1 mouse cellular context compared by ENCODE assay signal in genomic region chr2:5930291-5931054, GRCm38 (mm10).
TF ChIP-seq lines count a peak whose summit lies in the region.

No protein-coding gene starts in this region.

TF ChIP-seq in CH12.LX, 34 proteins besides CTCF, POLR2A, EP300 and RAD21 (continued from another document):
- TF ChIP-seq NELFE (IDR thresholded peaks at IDR 0.05; ENCODE audit: low read depth, low read length) (no peak), BHLHE40 (IDR thresholded peaks at IDR 0.05; ENCODE audit: low read depth, low read length) (peak; percentile 72), USF2 (conservative IDR thresholded peaks at IDR 0.05; ENCODE audit: low read depth, low read length) (no peak), RCOR1 (conservative IDR thresholded peaks at IDR 0.05; ENCODE audit: low read depth, low read length) (peak; percentile 91), TBP (conservative IDR thresholded peaks at IDR 0.05; ENCODE audit: low read depth, low read length) (peak; percentile 86), MAX (IDR thresholded peaks at IDR 0.05; ENCODE audit: low read length) (peak; percentile 48), ELF1 (IDR thresholded peaks at IDR 0.05; ENCODE audit: low read depth, low read length) (peak; percentile 65; the same call in 1 of the 2 replicates), CHD1 (IDR thresholded peaks at IDR 0.05; ENCODE audit: low read depth, low read length) (no peak), SMC3 (IDR thresholded peaks at IDR 0.05; ENCODE audit: low read depth, low read length) (no peak), HCFC1 (IDR thresholded peaks at IDR 0.05; ENCODE audit: low read depth, low read length) (peak; percentile 53), IRF4 (IDR thresholded peaks at IDR 0.05; ENCODE audit: low read depth, low read length) (peak; percentile 94), USF1 (IDR thresholded peaks at IDR 0.05; ENCODE audit: low read depth, low read length) (no peak), KAT2A (IDR thresholded peaks at IDR 0.05; ENCODE audit: insufficient replicate concordance, low read length) (no peak), NRF1 (IDR thresholded peaks at IDR 0.05; ENCODE audit: low read depth, low read length) (no peak), ZKSCAN1 (IDR thresholded peaks at IDR 0.05; ENCODE audit: borderline replicate concordance, low read depth, low read length) (no peak), ZC3H11A (IDR thresholded peaks at IDR 0.05; ENCODE audit: low read depth, low read length) (no peak), TCF12 (IDR thresholded peaks at IDR 0.05; ENCODE audit: low read depth, low read length) (peak; percentile 75), CHD2 (IDR thresholded peaks at IDR 0.05; ENCODE audit: low read length) (no peak; the same call in 1 of the 2 replicates), E2F4 (IDR thresholded peaks at IDR 0.05; ENCODE audit: insufficient replicate concordance, low read depth, low read length) (no peak), MAFK (IDR thresholded peaks at IDR 0.05; ENCODE audit: insufficient replicate concordance, low read length) (no peak), MYC (IDR thresholded peaks at IDR 0.05; ENCODE audit: low read depth, low read length) (no peak; the same call in 1 of the 2 replicates), MXI1 (IDR thresholded peaks at IDR 0.05; ENCODE audit: low read depth, low read length) (no peak), ZMIZ1 (IDR thresholded peaks at IDR 0.05; ENCODE audit: low read depth, low read length) (no peak), JUND (conservative IDR thresholded peaks at IDR 0.05; ENCODE audit: low read depth, low read length) (no peak; the same call in 1 of the 2 replicates), ZNF384 (IDR thresholded peaks at IDR 0.05; ENCODE audit: low read depth, low read length) (peak; percentile 45; the same call in 1 of the 2 replicates), UBTF (IDR thresholded peaks at IDR 0.05; ENCODE audit: low read depth, low read length) (no peak), MAZ (IDR thresholded peaks at IDR 0.05; ENCODE audit: low read depth, low read length) (no peak), JUN (IDR thresholded peaks at IDR 0.05; ENCODE audit: insufficient read depth, low read depth, low read length) (peak; percentile 2; the same call in 1 of the 2 replicates), SIN3A (IDR thresholded peaks at IDR 0.05; ENCODE audit: low read length) (peak; percentile 69; the same call in 1 of the 2 replicates), ETS1 (conservative IDR thresholded peaks at IDR 0.05; ENCODE audit: low read depth, low read length) (peak; percentile 66; the same call in 1 of the 2 replicates)
